Mouse (Mus musculus): ENCODE measurements around the gene Dixdc1. TPM values are rescaled to one million over a fixed set of nuclear protein-coding genes. Genes with fewer than 3 reads are reported as not detected.

The Dixdc1 gene
- polyA plus RNA-seq, 1 experiment = 11.1 TPM

GRCm38 (mm10) chr9:50761520-50762243 is 22.4 kb upstream of the Dixdc1 start:
- Histone ChIP-seq H3K4me1 (ENCODE audit: control insufficient read depth, insufficient read depth, low read length) (no peaks in the 10 kb centered on the region), H3K9me3 (replicated peaks; ENCODE audit: control insufficient read depth, insufficient read depth, low read length, poor library complexity, severe bottlenecking) (no peaks in the 10 kb centered on the region), H3K4me3 (ENCODE audit: low read depth, low read length) (no peak overlapping the region), H3K27ac (ENCODE audit: insufficient read depth, low read length) (no peak overlapping the region), H3K9ac (ENCODE audit: low read depth, poor library complexity, severe bottlenecking) (no peak overlapping the region), H3K36me3 (ENCODE audit: control insufficient read depth, insufficient read depth, low read length, poor library complexity, severe bottlenecking) (no peaks in the 10 kb centered on the region), H3K27me3 (ENCODE audit: control insufficient read depth, insufficient read depth, low read length, poor library complexity, severe bottlenecking) (no peaks in the 10 kb centered on the region)
- no peak for TF ChIP-seq EP300 (IDR thresholded peaks at IDR 0.05; ENCODE audit: insufficient read depth, low read depth, low read length)
- TF ChIP-seq POLR2A (IDR thresholded peaks at IDR 0.05; ENCODE audit: insufficient read depth, low read length) = no peak
- TF ChIP-seq CTCF (IDR thresholded peaks at IDR 0.05; ENCODE audit: low read depth, low read length) = no peak

GRCm38 (mm10) chr9:50756711-50757110 is 17.4 kb upstream of the Dixdc1 start:
- no peak for TF ChIP-seq POLR2A (IDR thresholded peaks at IDR 0.05; ENCODE audit: insufficient read depth, low read length)
- no peak for TF ChIP-seq EP300 (IDR thresholded peaks at IDR 0.05; ENCODE audit: insufficient read depth, low read depth, low read length)
- TF ChIP-seq CTCF (IDR thresholded peaks at IDR 0.05; ENCODE audit: low read depth, low read length) = no peak
- Histone ChIP-seq H3K27ac (ENCODE audit: insufficient read depth, low read length) (no peak overlapping the region), H3K9me3 (replicated peaks; ENCODE audit: control insufficient read depth, insufficient read depth, low read length, poor library complexity, severe bottlenecking) (no peaks in the 10 kb centered on the region), H3K9ac (ENCODE audit: low read depth, poor library complexity, severe bottlenecking) (no peak overlapping the region), H3K4me3 (ENCODE audit: low read depth, low read length) (no peak overlapping the region), H3K4me1 (ENCODE audit: control insufficient read depth, insufficient read depth, low read length) (peaks cover 2% of the 10 kb centered on the region), H3K27me3 (ENCODE audit: control insufficient read depth, insufficient read depth, low read length, poor library complexity, severe bottlenecking) (no peaks in the 10 kb centered on the region), H3K36me3 (ENCODE audit: control insufficient read depth, insufficient read depth, low read length, poor library complexity, severe bottlenecking) (no peaks in the 10 kb centered on the region)

- Histone ChIP-seq H3K4me1 (ENCODE audit: control insufficient read depth, insufficient read depth, low read length) (peaks cover 2% of the 10 kb centered on the region), H3K27ac (ENCODE audit: insufficient read depth, low read length) (no peak overlapping the region), H3K9ac (ENCODE audit: low read depth, poor library complexity, severe bottlenecking) (no peak overlapping the region), H3K27me3 (ENCODE audit: control insufficient read depth, insufficient read depth, low read length, poor library complexity, severe bottlenecking) (no peaks in the 10 kb centered on the region), H3K9me3 (replicated peaks; ENCODE audit: control insufficient read depth, insufficient read depth, low read length, poor library complexity, severe bottlenecking) (no peaks in the 10 kb centered on the region), H3K4me3 (ENCODE audit: low read depth, low read length) (no peak overlapping the region), H3K36me3 (ENCODE audit: control insufficient read depth, insufficient read depth, low read length, poor library complexity, severe bottlenecking) (no peaks in the 10 kb centered on the region)
- TF ChIP-seq POLR2A (IDR thresholded peaks at IDR 0.05; ENCODE audit: insufficient read depth, low read length) (no peak), CTCF (IDR thresholded peaks at IDR 0.05; ENCODE audit: low read depth, low read length) (no peak), EP300 (IDR thresholded peaks at IDR 0.05; ENCODE audit: insufficient read depth, low read depth, low read length) (no peak)
These were observed 14.6 kb upstream of the Dixdc1 start for GRCm38 (mm10) chr9:50753947-50754346.

GRCm38 (mm10) chr9:50752784-50753615 is 13.7 kb upstream of the Dixdc1 start:
- no peaks in the 10 kb centered on the region for H3K9me3 ChIP-seq (replicated peaks; ENCODE audit: control insufficient read depth, insufficient read depth, low read length, poor library complexity, severe bottlenecking)
- H3K27ac ChIP-seq (ENCODE audit: insufficient read depth, low read length) = no peak overlapping the region

GRCm38 (mm10) chr9:50752054-50752602 is 12.8 kb upstream of the Dixdc1 start, which contains the start of gene Hspb2:
Gene Hspb2, minus strand, starts transcription at chr9:50752354.
- H3K4me3 ChIP-seq (ENCODE audit: low read depth, low read length) = peak within 1 kb of the TSS; percentile 26
- H3K9ac ChIP-seq (ENCODE audit: low read depth, poor library complexity, severe bottlenecking) = peak within 1 kb of the TSS; percentile 1; the same call in 1 of the 2 replicates
- no peaks in the 10 kb centered on the region for H3K36me3 ChIP-seq (ENCODE audit: control insufficient read depth, insufficient read depth, low read length, poor library complexity, severe bottlenecking)
- TF ChIP-seq EP300 (IDR thresholded peaks at IDR 0.05; ENCODE audit: insufficient read depth, low read depth, low read length) = no peak
- TF ChIP-seq POLR2A (IDR thresholded peaks at IDR 0.05; ENCODE audit: insufficient read depth, low read length) = no peak
- TF ChIP-seq CTCF (IDR thresholded peaks at IDR 0.05; ENCODE audit: low read depth, low read length) = no peak
- H3K27me3 ChIP-seq (ENCODE audit: control insufficient read depth, insufficient read depth, low read length, poor library complexity, severe bottlenecking) = no peaks in the 10 kb centered on the region
- no peaks in the 10 kb centered on the region for H3K9me3 ChIP-seq (replicated peaks; ENCODE audit: control insufficient read depth, insufficient read depth, low read length, poor library complexity, severe bottlenecking)
- peaks cover 2% of the 10 kb centered on the region for H3K4me1 ChIP-seq (ENCODE audit: control insufficient read depth, insufficient read depth, low read length)
- no peak within 1 kb of the TSS for H3K27ac ChIP-seq (ENCODE audit: insufficient read depth, low read length)

More at GRCm38 (mm10) chr9:50752784-50753615, 13.7 kb upstream of the Dixdc1 start:
- no peak for TF ChIP-seq POLR2A (IDR thresholded peaks at IDR 0.05; ENCODE audit: insufficient read depth, low read length)
- no peak for TF ChIP-seq EP300 (IDR thresholded peaks at IDR 0.05; ENCODE audit: insufficient read depth, low read depth, low read length)
- no peak for TF ChIP-seq CTCF (IDR thresholded peaks at IDR 0.05; ENCODE audit: low read depth, low read length)
- Histone ChIP-seq H3K36me3 (ENCODE audit: control insufficient read depth, insufficient read depth, low read length, poor library complexity, severe bottlenecking) (no peaks in the 10 kb centered on the region), H3K4me1 (ENCODE audit: control insufficient read depth, insufficient read depth, low read length) (peaks cover 2% of the 10 kb centered on the region), H3K9ac (ENCODE audit: low read depth, poor library complexity, severe bottlenecking) (no peak overlapping the region), H3K4me3 (ENCODE audit: low read depth, low read length) (no peak overlapping the region), H3K27me3 (ENCODE audit: control insufficient read depth, insufficient read depth, low read length, poor library complexity, severe bottlenecking) (no peaks in the 10 kb centered on the region)
